Mouse (Mus musculus) G1E (cell line): ENCODE results near the gene Pald1.

ENCODE experiments used
- CTCF ChIP-seq: IDR thresholded peaks from 2 replicates; pipeline ENCODE4 v1.5.1; 2012; ENCODE audit warnings: low read depth, low read length, inconsistent platforms, mixed read lengths
- GATA1 ChIP-seq: IDR thresholded peaks from 2 replicates; pipeline ENCODE4 v1.6.1; 2012; ENCODE audit warnings: borderline replicate concordance, low read length, inconsistent platforms, mixed read lengths
- GATA2 ChIP-seq: IDR thresholded peaks from 2 replicates; pipeline ENCODE4 v1.6.1; 2012; ENCODE audit warnings: low read depth, low read length, inconsistent platforms, borderline replicate concordance
- POLR2AphosphoS5 ChIP-seq: IDR thresholded peaks from 2 replicates; pipeline ENCODE4 v1.6.1; 2012; ENCODE audit warnings: low read depth, low read length, inconsistent platforms; ENCODE audit not compliant: insufficient replicate concordance
- TAL1 ChIP-seq: conservative IDR thresholded peaks from 2 replicates; pipeline ENCODE4 v1.6.1; 2012; ENCODE audit warnings: low read depth, low read length, inconsistent platforms, mixed read lengths

GRCm38 (mm10) chr10:61284309-61284708 is 99.0 kb downstream of the Pald1 start:
- no peak for TF ChIP-seq CTCF
- TF ChIP-seq GATA1, result no peak
- TF ChIP-seq TAL1, result no peak
- no peak for TF ChIP-seq GATA2
- TF ChIP-seq POLR2AphosphoS5, result no peak
